Mouse (Mus musculus): Measurements from ENCODE around the gene Gys1. TPM values are rescaled to one million over a fixed set of nuclear protein-coding genes. Genes with fewer than 3 reads are reported as not detected.
A peak's percentile ranks its signal among the peaks of the same experiment; 100 is the strongest.

The Gys1 gene
- polyA plus RNA-seq, 1 experiment from 2014 or later = 29.2 TPM

DNA sequence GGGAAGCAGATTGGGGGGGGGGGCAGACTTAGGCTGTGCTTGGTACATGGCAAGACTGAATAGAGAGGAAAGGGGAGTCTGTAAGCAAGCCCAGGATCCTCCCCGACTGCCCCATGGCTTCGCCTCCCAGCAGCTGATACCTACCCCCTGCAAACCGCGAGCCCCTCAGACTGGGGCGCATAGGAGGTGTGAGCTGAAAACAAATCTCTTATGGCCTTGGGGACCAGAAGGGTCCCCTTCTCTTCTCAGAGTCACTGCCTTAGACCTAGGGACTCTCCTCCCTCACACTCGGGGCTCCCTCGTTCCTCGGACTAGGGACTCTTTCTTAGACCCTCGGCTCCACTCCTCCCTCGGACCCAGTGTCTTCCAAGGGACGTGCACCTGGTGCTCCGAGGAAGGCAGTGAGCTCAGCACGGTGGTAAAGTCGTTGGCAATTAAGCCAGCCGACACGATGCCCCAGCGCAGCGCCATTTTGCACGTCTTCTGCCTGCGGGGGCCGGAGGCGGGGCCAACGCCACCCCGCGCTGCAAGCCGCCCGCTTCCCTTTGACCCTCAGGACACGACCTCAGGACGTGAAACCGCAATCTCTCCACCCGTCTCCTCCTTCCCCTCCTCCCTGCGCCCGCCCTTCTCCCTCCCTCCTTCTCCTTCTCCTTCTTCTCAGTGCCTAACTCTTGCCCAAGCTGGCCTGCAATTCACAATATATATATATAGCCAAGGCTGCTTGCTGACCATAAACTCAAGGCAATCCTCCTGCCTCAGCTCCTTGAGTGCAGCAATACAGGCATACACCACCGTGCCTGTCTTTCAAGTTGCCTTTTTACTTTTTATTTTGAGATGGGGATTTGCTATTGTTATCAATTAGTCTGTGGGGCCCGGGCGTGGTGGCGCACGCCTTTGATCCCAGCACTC is 53.9 kb downstream of the Gys1 start, which contains the start of gene Dhdh:
Gene Dhdh (minus strand): TSS at position 513 of the 912 bp plus-strand sequence.
- Histone ChIP-seq H3K4me3 (ENCODE audit: low read depth, low read length) (peak within 1 kb of the TSS; percentile 28), H3K27ac (ENCODE audit: low read depth, low read length) (peak within 1 kb of the TSS; percentile 43), H3K36me3 (ENCODE audit: control insufficient read depth, insufficient read depth, low read length) (0 out of 2 replicates have a peak, but pooled peaks cover 3% of the 10 kb centered on the region), H3K27me3 (ENCODE audit: control insufficient read depth, insufficient read depth, low read length) (no peaks in the 10 kb centered on the region), H3K4me2 (replicated peaks; ENCODE audit: low read depth, low read length) (peak within 1 kb of the TSS; percentile 49), H3K4me1 (replicated peaks; ENCODE audit: control insufficient read depth, insufficient read depth, low read length) (no peaks in the 10 kb centered on the region), H3K9me3 (ENCODE audit: control insufficient read depth, low read length) (no peaks in the 10 kb centered on the region), H3K9ac (ENCODE audit: low read depth, low read length) (peak within 1 kb of the TSS; percentile 68)
- DNase-seq (ENCODE audit: low spot score) = peak; percentile 73
- 7% methylated on average over 38 of the region's 38 CpGs for WGBS
- peak; percentile 72 for ATAC-seq (ENCODE audit: low FRiP score)

DNA sequence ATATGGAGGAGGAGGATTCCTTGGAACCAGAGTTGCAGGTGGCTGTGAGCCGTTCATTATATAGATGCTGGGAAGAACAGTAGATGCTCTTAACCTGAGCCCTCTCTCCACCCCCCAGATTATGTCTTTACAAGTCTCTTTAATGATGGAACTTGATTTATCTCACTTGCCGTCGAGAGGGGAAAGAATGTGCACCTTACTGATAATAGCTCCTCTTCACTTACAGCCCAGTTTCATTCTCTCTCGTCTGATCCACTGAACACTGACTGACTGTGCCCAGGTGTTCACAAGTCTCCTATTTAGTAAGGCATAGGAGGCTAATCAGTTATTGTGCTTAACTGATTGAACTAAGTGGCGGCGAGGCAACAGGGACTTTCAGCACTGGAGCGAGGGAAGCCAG is 54.9 kb downstream of the Gys1 start:
- no peaks in the 10 kb centered on the region for H3K9me3 ChIP-seq (ENCODE audit: control insufficient read depth, low read length)
- no peak overlapping the region for H3K27ac ChIP-seq (ENCODE audit: low read depth, low read length)
- H3K36me3 ChIP-seq (ENCODE audit: control insufficient read depth, insufficient read depth, low read length) = 0 out of 2 replicates have a peak, but pooled peaks cover 3% of the 10 kb centered on the region
- DNase-seq (ENCODE audit: low spot score) (no peak), ATAC-seq (ENCODE audit: low FRiP score) (no peak)
- H3K4me3 ChIP-seq (ENCODE audit: low read depth, low read length) = no peak overlapping the region
- H3K9ac ChIP-seq (ENCODE audit: low read depth, low read length) = no peak overlapping the region
- 79% methylated on average over 7 of the region's 7 CpGs for WGBS
- no peaks in the 10 kb centered on the region for H3K4me1 ChIP-seq (replicated peaks; ENCODE audit: control insufficient read depth, insufficient read depth, low read length)
- no peak overlapping the region for H3K4me2 ChIP-seq (replicated peaks; ENCODE audit: low read depth, low read length)
- H3K27me3 ChIP-seq (ENCODE audit: control insufficient read depth, insufficient read depth, low read length) = no peaks in the 10 kb centered on the region

DNA sequence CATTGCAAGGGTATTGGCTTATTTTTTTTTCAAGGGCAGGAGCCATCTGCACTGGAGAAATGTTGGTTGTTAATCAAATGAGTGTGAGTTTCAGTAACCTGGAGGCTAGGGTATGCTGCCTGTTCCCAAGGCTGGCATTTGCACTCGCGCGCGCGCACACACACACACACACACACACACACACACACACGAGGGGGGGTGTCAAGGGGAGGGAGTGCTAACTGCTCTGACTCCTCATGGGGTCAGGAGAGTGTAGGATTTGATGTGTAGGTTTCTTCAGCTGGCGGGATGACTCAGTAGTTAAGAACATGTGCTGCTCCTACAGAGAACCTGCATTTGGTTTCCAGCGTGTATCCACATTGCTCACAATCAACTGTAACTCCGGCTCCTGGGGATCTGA is 56.2 kb downstream of the Gys1 start:
- H3K9ac ChIP-seq (ENCODE audit: low read depth, low read length) = no peak overlapping the region
- no peak for DNase-seq (ENCODE audit: low spot score)

DNA sequence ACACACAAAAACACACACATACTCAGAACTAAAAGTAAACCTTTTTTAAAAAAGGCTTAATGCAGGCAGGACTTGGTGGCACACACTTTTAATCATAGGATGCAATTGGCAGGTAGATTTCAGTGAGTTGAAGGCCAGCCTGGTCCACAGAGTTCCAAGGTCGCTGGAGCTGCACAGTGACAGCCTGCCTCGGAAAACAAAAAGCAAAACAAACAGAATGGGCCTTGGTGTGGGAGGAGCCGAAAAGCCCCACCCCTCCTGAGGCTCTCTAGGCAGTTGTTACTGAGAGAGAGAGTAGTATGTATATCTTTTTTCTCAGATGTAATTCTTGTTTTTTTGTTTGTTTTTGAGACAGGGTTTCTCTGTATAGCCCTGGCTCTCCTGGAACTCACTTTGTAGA is 56.6 kb downstream of the Gys1 start:
- Histone ChIP-seq H3K4me1 (replicated peaks; ENCODE audit: control insufficient read depth, insufficient read depth, low read length) (no peaks in the 10 kb centered on the region), H3K4me3 (ENCODE audit: low read depth, low read length) (no peak overlapping the region), H3K9ac (ENCODE audit: low read depth, low read length) (no peak overlapping the region), H3K27me3 (ENCODE audit: control insufficient read depth, insufficient read depth, low read length) (no peaks in the 10 kb centered on the region), H3K36me3 (ENCODE audit: control insufficient read depth, insufficient read depth, low read length) (0 out of 2 replicates have a peak, but pooled peaks cover 3% of the 10 kb centered on the region), H3K27ac (ENCODE audit: low read depth, low read length) (no peak overlapping the region), H3K9me3 (ENCODE audit: control insufficient read depth, low read length) (no peaks in the 10 kb centered on the region), H3K4me2 (replicated peaks; ENCODE audit: low read depth, low read length) (no peak overlapping the region)
- ATAC-seq (ENCODE audit: low FRiP score) (no peak), DNase-seq (ENCODE audit: low spot score) (no peak)
- WGBS = 28% methylated on average over 3 of the region's 3 CpGs

More for the DNA sequence above, 56.2 kb downstream of the Gys1 start:
- Histone ChIP-seq H3K9me3 (ENCODE audit: control insufficient read depth, low read length) (no peaks in the 10 kb centered on the region), H3K4me2 (replicated peaks; ENCODE audit: low read depth, low read length) (no peak overlapping the region), H3K27ac (ENCODE audit: low read depth, low read length) (no peak overlapping the region), H3K4me1 (replicated peaks; ENCODE audit: control insufficient read depth, insufficient read depth, low read length) (no peaks in the 10 kb centered on the region), H3K36me3 (ENCODE audit: control insufficient read depth, insufficient read depth, low read length) (0 out of 2 replicates have a peak, but pooled peaks cover 3% of the 10 kb centered on the region), H3K4me3 (ENCODE audit: low read depth, low read length) (no peak overlapping the region), H3K27me3 (ENCODE audit: control insufficient read depth, insufficient read depth, low read length) (no peaks in the 10 kb centered on the region)
- ATAC-seq (ENCODE audit: low FRiP score) = no peak
- WGBS = 37% methylated on average over 6 of the region's 9 CpGs

DNA sequence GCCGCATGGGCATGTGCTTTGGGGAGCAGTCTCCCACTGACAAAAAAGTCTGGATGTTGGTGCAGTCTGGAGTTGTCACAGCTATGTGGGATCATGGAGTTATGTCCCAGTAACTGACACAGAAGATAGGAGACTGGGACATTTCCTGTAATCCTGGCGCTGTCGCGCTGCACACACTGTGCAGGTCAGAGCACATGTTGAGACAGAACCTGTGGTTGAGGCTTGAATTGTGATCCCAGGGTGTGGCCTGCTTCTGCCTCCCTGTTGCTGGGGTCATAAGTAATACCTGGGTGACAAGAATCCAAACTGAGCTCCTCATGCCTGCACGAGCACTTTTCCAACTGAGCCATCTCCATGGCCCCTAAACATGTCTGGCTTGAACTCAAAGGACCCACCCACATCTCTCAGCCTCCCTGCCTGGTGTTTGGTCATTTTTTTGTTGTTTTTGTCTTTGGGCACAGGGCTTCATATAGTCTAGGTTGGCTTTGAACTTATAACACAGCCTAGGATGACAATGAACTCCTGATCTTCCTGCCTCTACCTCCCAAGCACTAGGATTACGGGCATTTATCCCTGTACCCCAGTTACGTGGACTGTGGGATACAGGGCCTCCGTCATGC is 57.7 kb downstream of the Gys1 start:
- no peak for DNase-seq (ENCODE audit: low spot score)
- WGBS = 96% methylated on average over 8 of the region's 8 CpGs
- no peaks in the 10 kb centered on the region for H3K9me3 ChIP-seq (ENCODE audit: control insufficient read depth, low read length)

DNA sequence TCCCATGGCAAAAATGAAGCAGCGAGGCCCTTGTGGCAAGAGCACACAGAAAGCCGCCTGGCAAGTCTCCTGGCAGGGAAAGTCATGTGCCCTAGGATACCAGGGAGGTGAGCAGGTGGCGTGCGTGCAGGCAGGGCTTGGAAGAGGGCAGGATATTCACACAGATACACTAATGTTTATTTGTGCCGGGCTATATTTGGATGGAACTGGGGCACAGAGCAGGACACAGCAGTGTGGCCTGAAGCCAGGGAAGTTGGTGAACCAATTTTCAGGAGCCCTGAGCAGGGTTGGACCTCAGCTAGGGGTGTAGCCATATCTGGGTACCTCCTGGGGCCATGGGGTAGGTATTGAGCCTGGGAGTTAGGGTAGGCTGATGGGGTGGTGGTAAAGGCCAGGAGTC is 58.3 kb downstream of the Gys1 start:
- no peak overlapping the region for H3K4me3 ChIP-seq (ENCODE audit: low read depth, low read length)
- H3K27me3 ChIP-seq (ENCODE audit: control insufficient read depth, insufficient read depth, low read length) = no peaks in the 10 kb centered on the region
- DNase-seq (ENCODE audit: low spot score) (no peak), ATAC-seq (ENCODE audit: low FRiP score) (no peak)
- H3K4me2 ChIP-seq (replicated peaks; ENCODE audit: low read depth, low read length) = no peak overlapping the region
- no peak overlapping the region for H3K9ac ChIP-seq (ENCODE audit: low read depth, low read length)
- H3K9me3 ChIP-seq (ENCODE audit: control insufficient read depth, low read length) = no peaks in the 10 kb centered on the region
- H3K36me3 ChIP-seq (ENCODE audit: control insufficient read depth, insufficient read depth, low read length) = 0 out of 2 replicates have a peak, but pooled peaks cover 3% of the 10 kb centered on the region
- H3K27ac ChIP-seq (ENCODE audit: low read depth, low read length) = no peak overlapping the region
- H3K4me1 ChIP-seq (replicated peaks; ENCODE audit: control insufficient read depth, insufficient read depth, low read length) = no peaks in the 10 kb centered on the region
- WGBS = 92% methylated on average over 5 of the region's 5 CpGs

More for the DNA sequence above, 57.7 kb downstream of the Gys1 start:
- Histone ChIP-seq H3K9ac (ENCODE audit: low read depth, low read length) (no peak overlapping the region), H3K4me1 (replicated peaks; ENCODE audit: control insufficient read depth, insufficient read depth, low read length) (no peaks in the 10 kb centered on the region), H3K27ac (ENCODE audit: low read depth, low read length) (no peak overlapping the region), H3K27me3 (ENCODE audit: control insufficient read depth, insufficient read depth, low read length) (no peaks in the 10 kb centered on the region), H3K4me2 (replicated peaks; ENCODE audit: low read depth, low read length) (no peak overlapping the region), H3K36me3 (ENCODE audit: control insufficient read depth, insufficient read depth, low read length) (0 out of 2 replicates have a peak, but pooled peaks cover 3% of the 10 kb centered on the region), H3K4me3 (ENCODE audit: low read depth, low read length) (no peak overlapping the region)
- no peak for ATAC-seq (ENCODE audit: low FRiP score)

DNA sequence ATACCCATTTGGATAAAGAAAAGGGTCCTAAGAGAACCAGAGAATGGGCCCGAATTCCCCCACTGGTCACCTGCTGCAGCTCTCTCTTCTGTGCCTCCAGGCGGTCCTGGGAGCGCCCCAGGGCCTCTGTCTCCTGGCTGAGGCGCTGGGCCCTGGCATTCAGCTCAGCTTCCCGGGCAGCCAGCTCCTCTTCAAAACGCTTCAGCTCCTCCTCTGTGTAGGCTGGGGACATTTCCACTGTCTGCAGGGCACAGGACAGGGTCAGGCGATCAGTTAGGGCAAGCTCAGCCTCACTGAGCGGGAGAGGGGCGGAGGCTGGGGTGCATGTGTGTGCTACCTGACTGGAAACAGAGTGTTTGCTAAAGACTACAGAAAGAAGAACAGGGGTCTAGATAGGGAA is 59.9 kb downstream of the Gys1 start:
- DNase-seq (ENCODE audit: low spot score) = no peak
- 81% methylated on average over 9 of the region's 9 CpGs for WGBS
- H3K4me1 ChIP-seq (replicated peaks; ENCODE audit: control insufficient read depth, insufficient read depth, low read length) = no peaks in the 10 kb centered on the region
- H3K9ac ChIP-seq (ENCODE audit: low read depth, low read length) = no peak overlapping the region
- no peak overlapping the region for H3K4me3 ChIP-seq (ENCODE audit: low read depth, low read length)
- H3K4me2 ChIP-seq (replicated peaks; ENCODE audit: low read depth, low read length) = no peak overlapping the region
- no peak overlapping the region for H3K27ac ChIP-seq (ENCODE audit: low read depth, low read length)
- H3K36me3 ChIP-seq (ENCODE audit: control insufficient read depth, insufficient read depth, low read length) = 0 out of 2 replicates have a peak, but pooled peaks cover 3% of the 10 kb centered on the region
- ATAC-seq (ENCODE audit: low FRiP score) = no peak
- no peaks in the 10 kb centered on the region for H3K9me3 ChIP-seq (ENCODE audit: control insufficient read depth, low read length)
- H3K27me3 ChIP-seq (ENCODE audit: control insufficient read depth, insufficient read depth, low read length) = no peaks in the 10 kb centered on the region

DNA sequence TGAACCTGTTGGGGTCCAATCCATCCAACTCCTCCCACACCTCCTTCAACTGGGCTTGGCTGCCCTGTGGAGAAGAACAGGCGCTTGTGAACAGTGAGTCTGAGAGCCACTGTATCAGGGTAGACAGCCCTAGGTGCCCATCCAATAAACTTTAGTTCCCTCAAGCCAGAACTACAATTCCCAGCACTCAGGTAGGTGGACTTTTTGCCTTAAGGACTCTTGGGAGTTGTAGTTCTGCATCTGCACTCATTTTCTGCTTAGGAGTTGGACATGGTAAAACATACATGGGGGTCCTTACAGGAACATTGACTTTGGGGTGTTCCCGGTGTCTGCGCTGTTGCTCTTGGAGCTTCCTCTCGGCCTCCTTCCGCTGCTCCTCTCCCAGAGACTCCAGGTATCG is 63.8 kb downstream of the Gys1 start:
- WGBS = 100% methylated on average over 6 of the region's 6 CpGs
- Histone ChIP-seq H3K27ac (ENCODE audit: low read depth, low read length) (no peak overlapping the region), H3K4me2 (replicated peaks; ENCODE audit: low read depth, low read length) (no peak overlapping the region), H3K9ac (ENCODE audit: low read depth, low read length) (no peak overlapping the region), H3K9me3 (ENCODE audit: control insufficient read depth, low read length) (no peaks in the 10 kb centered on the region), H3K36me3 (ENCODE audit: control insufficient read depth, insufficient read depth, low read length) (0 out of 2 replicates have a peak, but pooled peaks cover under 1% of the 10 kb centered on the region), H3K27me3 (ENCODE audit: control insufficient read depth, insufficient read depth, low read length) (no peaks in the 10 kb centered on the region), H3K4me1 (replicated peaks; ENCODE audit: control insufficient read depth, insufficient read depth, low read length) (no peaks in the 10 kb centered on the region), H3K4me3 (ENCODE audit: low read depth, low read length) (no peak overlapping the region)
- DNase-seq (ENCODE audit: low spot score) = no peak
- ATAC-seq (ENCODE audit: low FRiP score) = no peak
